Mouse (Mus musculus) kidney, adult 2 months (tissue): ENCODE measurements around the gene Fhit. TPM values are rescaled to one million over a fixed set of nuclear protein-coding genes. Genes with fewer than 3 reads are reported as not detected.

Source experiments
- DNase-seq: peaks from one replicate; pipeline ENCODE4 v3.0.0; 2021
- H3K27ac ChIP-seq: fragments of 200-500 bp; 2 replicates; pipeline ENCODE4 v1.5.1; 2012; ENCODE audit warnings: low read depth, low read length, control low read depth, inconsistent platforms; ENCODE audit not compliant: insufficient read depth
- H3K27me3 ChIP-seq: fragments of 200-500 bp; replicated peaks from 2 replicates; pipeline ENCODE4 v1.6.1; 2012; ENCODE audit warnings: mild to moderate bottlenecking, moderate library complexity, low read length, inconsistent platforms; ENCODE audit not compliant: control insufficient read depth, insufficient read depth
- H3K36me3 ChIP-seq: fragments of 200-500 bp; 2 replicates; pipeline ENCODE4 v1.6.1; 2012; ENCODE audit warnings: mild to moderate bottlenecking, moderate library complexity, low read length, inconsistent platforms; ENCODE audit not compliant: control insufficient read depth, insufficient read depth
- H3K4me1 ChIP-seq: fragments of 200-500 bp; 2 replicates; pipeline ENCODE4 v1.6.1; 2011; ENCODE audit warnings: low read length; ENCODE audit not compliant: control insufficient read depth, insufficient read depth
- H3K4me3 ChIP-seq: fragments of 200-500 bp; 2 replicates; pipeline ENCODE4 v1.5.1; 2011; ENCODE audit warnings: mild to moderate bottlenecking, low read depth, low read length, control low read depth; ENCODE audit not compliant: insufficient read depth
- CTCF ChIP-seq: fragments of 200-500 bp; conservative IDR thresholded peaks from 2 replicates; pipeline ENCODE4 v1.5.1; 2011; ENCODE audit warnings: low read depth, mild to moderate bottlenecking, control low read depth, low read length, moderate library complexity, mixed read lengths; ENCODE audit not compliant: insufficient read depth, insufficient read length
- POLR2A ChIP-seq: fragments of 200-500 bp; IDR thresholded peaks from one replicate; pipeline ENCODE4 v1.6.1; 2011; ENCODE audit warnings: low read depth, low read length, control low read depth
- WGBS: fragments of 180-500 bp; shearing (Covaris S2); methylation state at CpG from one replicate; pipeline ENCODE4 v1.1.7; 2018; 5-methylcytosine and 5-hydroxymethylcytosine counted together
- polyA plus RNA-seq: library from polyadenylated mRNA; depleted of rRNA; stranded (reverse); fragments of >200 nt; gene quantifications from 2 replicates; pipeline ENCODE4 v1.2.3, GENCODE M21; 2012

The Fhit gene
- polyA plus RNA-seq, 1 experiment, result 21.3 TPM

DNA sequence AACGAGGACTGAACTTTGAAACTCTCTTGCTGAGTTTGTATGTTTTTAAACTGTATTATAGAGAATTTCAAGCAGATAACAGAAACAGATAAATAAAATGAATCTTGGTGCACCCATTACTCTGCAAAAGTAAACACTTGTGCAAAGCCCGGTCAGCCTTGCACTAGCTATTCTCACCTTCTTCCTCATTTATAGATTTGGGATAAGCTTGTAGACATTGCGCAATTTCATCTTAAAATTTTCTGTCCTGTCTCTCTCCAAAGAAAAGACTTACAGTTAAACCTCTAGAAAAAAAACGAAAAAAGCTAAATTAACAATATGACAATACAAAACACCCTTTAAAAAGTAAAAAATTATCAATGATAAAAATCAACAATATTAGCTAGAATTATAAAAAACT is 795.0 kb downstream of the Fhit start:
- TF ChIP-seq POLR2A, result no peak
- TF ChIP-seq CTCF, result no peak
- Histone ChIP-seq H3K27me3 (no peaks in the 10 kb centered on the region), H3K27ac (no peak overlapping the region)

DNA sequence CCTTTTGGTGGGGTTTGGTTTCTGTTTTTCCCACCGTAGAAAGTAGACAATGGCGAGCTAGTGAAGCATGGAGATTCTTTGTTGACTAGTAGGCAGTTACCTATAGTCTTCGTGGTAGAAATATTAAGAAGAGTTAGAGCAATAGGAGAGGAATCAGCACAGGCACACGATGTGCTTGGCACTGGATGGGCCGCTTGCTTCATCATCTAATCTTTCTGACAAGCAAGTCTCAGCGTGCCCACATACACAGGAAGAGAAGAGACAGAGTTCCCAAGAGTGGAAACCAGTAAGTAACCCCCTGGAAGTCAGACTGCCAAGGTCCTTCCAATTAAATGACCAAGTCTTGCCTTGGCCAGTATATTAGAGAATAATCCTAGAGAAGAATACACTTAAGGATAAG is 797.6 kb downstream of the Fhit start:
- no peak for TF ChIP-seq CTCF
- Histone ChIP-seq H3K36me3 (no peaks in the 10 kb centered on the region), H3K27me3 (no peaks in the 10 kb centered on the region), H3K4me1 (0 out of 2 replicates have a peak, but pooled peaks cover 2% of the 10 kb centered on the region), H3K4me3 (no peak overlapping the region), H3K27ac (no peak overlapping the region)
- no peak for DNase-seq
- 72% methylated on average over 6 of the region's 6 CpGs for WGBS

More for the DNA sequence above, 795.0 kb downstream of the Fhit start:
- Histone ChIP-seq H3K4me1 (0 out of 2 replicates have a peak, but pooled peaks cover 2% of the 10 kb centered on the region), H3K4me3 (no peak overlapping the region), H3K36me3 (no peaks in the 10 kb centered on the region)
- WGBS, result 92% methylated on average over 4 of the region's 4 CpGs
- no peak for DNase-seq

DNA sequence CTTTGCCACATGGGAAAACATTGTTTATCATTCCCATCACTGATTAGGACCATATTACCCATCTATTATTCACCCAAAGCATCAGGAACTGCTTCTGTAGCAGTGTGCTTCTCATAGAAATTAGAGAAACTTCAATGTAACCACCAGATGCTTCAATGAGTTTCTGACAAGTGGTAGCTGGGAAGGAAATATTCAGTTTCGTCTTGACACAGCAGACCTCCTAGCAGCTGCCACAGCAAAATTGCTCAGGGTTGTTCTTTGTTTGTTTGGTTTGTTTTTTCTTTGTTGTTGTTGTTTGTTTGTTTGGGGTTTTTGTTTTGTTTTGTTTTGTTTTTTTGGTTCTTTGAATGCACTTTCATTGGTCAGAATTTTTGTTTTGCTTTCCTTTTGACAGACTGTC is 798.5 kb downstream of the Fhit start:
- Histone ChIP-seq H3K36me3 (no peaks in the 10 kb centered on the region), H3K4me3 (no peak overlapping the region), H3K4me1 (0 out of 2 replicates have a peak, but pooled peaks cover 2% of the 10 kb centered on the region), H3K27ac (no peak overlapping the region), H3K27me3 (no peaks in the 10 kb centered on the region)
- TF ChIP-seq POLR2A (no peak), CTCF (no peak)
- 70% methylated on average over 1 of the region's 1 CpGs for WGBS
- no peak for DNase-seq

DNA sequence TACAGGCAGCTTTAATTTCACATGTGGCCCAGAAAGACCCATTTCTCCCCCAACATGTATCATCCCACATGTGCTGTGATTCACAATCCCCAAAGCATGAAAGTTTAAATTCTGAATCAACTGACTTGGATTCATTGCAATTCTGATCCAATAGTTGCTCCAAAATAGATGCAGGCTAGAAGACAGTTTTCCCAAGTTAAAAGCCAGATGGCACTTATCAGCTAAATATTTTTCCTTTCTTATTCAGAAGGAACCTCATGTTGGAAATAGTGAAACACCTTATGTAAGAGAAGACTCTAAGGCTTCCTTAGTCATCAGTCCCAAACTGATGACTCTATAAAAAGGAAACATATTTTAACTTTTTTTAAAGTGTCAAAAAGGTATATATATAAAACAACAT is 815.9 kb downstream of the Fhit start:
- no peaks in the 10 kb centered on the region for H3K27me3 ChIP-seq
- no peaks in the 10 kb centered on the region for H3K36me3 ChIP-seq
- no peaks in the 10 kb centered on the region for H3K4me1 ChIP-seq
- no peak for DNase-seq
- no peak overlapping the region for H3K4me3 ChIP-seq
- H3K27ac ChIP-seq, result no peak overlapping the region
- no peak for TF ChIP-seq POLR2A
- no peak for TF ChIP-seq CTCF

DNA sequence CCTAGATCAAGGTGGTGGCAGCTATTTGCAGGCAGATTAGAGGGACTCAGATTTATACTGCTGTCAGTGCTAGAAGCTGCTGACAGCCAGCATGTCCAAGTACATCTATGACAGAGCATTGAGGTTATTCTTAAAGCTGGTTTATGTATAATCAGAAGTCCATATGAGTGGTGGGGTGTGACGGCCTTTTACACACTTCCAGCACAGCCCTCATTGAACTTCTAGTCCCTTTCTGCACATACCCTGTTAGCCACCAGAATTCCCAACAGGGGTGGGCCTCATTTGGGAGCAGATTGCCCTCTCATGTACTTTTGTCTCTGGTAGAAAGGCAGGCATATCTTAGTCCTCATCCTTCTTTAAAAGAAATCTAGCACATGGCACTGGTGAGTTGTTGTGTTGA is 817.8 kb downstream of the Fhit start:
- 88% methylated on average over 1 of the region's 1 CpGs for WGBS
- no peak for DNase-seq
- H3K27ac ChIP-seq, result no peak overlapping the region
- TF ChIP-seq CTCF (no peak), POLR2A (no peak)
- no peak overlapping the region for H3K4me3 ChIP-seq
- no peaks in the 10 kb centered on the region for H3K4me1 ChIP-seq
- no peaks in the 10 kb centered on the region for H3K27me3 ChIP-seq
- H3K36me3 ChIP-seq, result no peaks in the 10 kb centered on the region

DNA sequence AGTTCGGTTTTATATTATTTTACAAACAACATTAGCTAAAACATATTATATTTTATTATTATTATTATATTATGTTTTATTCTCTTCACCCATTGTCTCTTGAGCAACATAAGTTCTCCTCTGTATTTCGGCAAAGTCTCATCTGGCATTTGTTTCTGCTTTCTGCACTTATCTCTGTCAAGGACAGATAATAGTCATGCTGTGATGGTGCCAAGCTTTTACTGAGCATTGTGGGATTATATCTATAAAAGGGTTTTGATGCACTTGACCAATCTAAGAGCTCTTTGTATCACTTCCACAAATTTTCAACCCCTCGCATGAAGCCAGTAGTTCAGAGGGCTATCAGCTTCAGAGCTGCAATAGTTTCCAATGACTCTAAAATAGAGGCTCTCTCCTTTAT is 845.1 kb downstream of the Fhit start:
- no peaks in the 10 kb centered on the region for H3K36me3 ChIP-seq
- DNase-seq, result no peak
- no peaks in the 10 kb centered on the region for H3K27me3 ChIP-seq
- no peak overlapping the region for H3K27ac ChIP-seq
- H3K4me1 ChIP-seq, result no peaks in the 10 kb centered on the region
- H3K4me3 ChIP-seq, result no peak overlapping the region
- no peak for TF ChIP-seq POLR2A
- TF ChIP-seq CTCF, result no peak
- WGBS, result 93% methylated on average over 3 of the region's 3 CpGs

DNA sequence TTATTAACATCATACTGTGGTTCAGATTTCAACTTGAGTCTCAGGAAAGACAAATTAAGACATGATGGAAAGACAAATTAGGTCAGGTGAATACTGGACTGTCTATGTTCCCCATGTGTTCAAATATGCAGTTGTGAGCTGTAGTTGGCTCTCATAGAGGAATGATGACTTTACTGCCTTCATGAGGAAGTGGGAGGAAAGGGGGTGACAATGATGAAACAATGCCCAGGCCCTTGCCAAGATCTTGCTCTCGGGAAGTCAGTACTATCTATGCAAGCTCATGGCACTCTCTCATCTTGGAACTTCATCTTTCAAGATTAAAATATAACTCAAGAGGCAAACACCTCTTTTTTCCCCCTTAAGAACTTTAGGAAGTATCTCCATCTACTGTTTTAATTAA is 849.6 kb downstream of the Fhit start:
- no peak overlapping the region for H3K27ac ChIP-seq
- H3K4me3 ChIP-seq, result no peak overlapping the region
- no peak for DNase-seq
- H3K36me3 ChIP-seq, result no peaks in the 10 kb centered on the region
- no peaks in the 10 kb centered on the region for H3K4me1 ChIP-seq
- 80% methylated on average over 1 of the region's 1 CpGs for WGBS
- no peaks in the 10 kb centered on the region for H3K27me3 ChIP-seq
- TF ChIP-seq POLR2A, result no peak
- no peak for TF ChIP-seq CTCF

DNA sequence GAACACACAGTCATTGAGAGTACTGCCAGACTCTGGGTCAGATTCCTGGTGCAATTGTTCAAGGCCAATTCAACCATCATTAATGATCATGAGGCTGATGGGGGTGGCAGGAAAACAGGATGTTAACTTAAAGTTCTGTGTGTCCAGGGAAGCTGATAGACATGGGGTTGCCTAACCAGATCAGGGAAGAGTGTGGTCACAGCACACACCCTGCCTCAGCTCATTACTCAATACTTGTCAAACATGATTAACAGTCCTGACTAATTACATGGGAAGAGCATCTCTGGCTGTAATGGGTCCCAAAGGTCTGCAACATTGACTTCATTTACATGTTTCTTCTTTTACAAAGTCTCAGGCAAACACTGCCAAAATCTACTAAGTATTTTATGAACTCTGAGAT is 856.5 kb downstream of the Fhit start:
- no peak for DNase-seq
- H3K4me3 ChIP-seq, result no peak overlapping the region
- no peak overlapping the region for H3K27ac ChIP-seq
- H3K27me3 ChIP-seq, result no peaks in the 10 kb centered on the region
- H3K4me1 ChIP-seq, result no peaks in the 10 kb centered on the region
- TF ChIP-seq POLR2A (no peak), CTCF (no peak)
- H3K36me3 ChIP-seq, result no peaks in the 10 kb centered on the region
